Mouse (Mus musculus) urinary bladder, postnatal 25 days (tissue): ENCODE data around the gene Adamtsl3.

Experiments
- DNase-seq: peaks from one replicate; pipeline ENCODE4 v3.0.0; 2022; ENCODE audit warnings: low spot score

Gene Adamtsl3

GRCm38 (mm10) chr7:82648353-82649080 is 313.0 kb downstream of the Adamtsl3 start, which contains the start of the genes Saxo2 and Efl1:
Saxo2 (minus strand) TSS chr7:82648528.
Efl1 (plus strand) TSS chr7:82648614.
- DNase-seq = peak; percentile 94

- DNase-seq = no peak
These were observed 313.6 kb downstream of the Adamtsl3 start for GRCm38 (mm10) chr7:82649081-82649445.
